Mouse (Mus musculus) kidney, adult 2 months (tissue): Measurements from ENCODE around the gene Krtap28-13.

Experiments
- CTCF ChIP-seq: fragments of 200-500 bp; conservative IDR thresholded peaks from 2 replicates; pipeline ENCODE4 v1.5.1; 2011; ENCODE audit warnings: low read depth, mild to moderate bottlenecking, control low read depth, low read length, moderate library complexity, mixed read lengths; ENCODE audit not compliant: insufficient read depth, insufficient read length
- POLR2A ChIP-seq: fragments of 200-500 bp; IDR thresholded peaks from one replicate; pipeline ENCODE4 v1.6.1; 2011; ENCODE audit warnings: low read depth, low read length, control low read depth

GRCm38 (mm10) chr1:83034509-83034908 lies 26.2 kb upstream of the Krtap28-13 start:
- TF ChIP-seq POLR2A (no peak), CTCF (no peak)
